Mouse (Mus musculus): ENCODE measurements around the gene Gm973. TPM values are rescaled to one million over a fixed set of nuclear protein-coding genes. Genes with fewer than 3 reads are reported as not detected.

The Gm973 gene
- 1 to 10 TPM in 1 of 2 experiments, not detected in 1; 1.5 TPM for polyA plus RNA-seq (2017; shearing (Covaris generic))

GRCm38 (mm10) chr1:59516026-59516917, at the start of gene Gm973:
Gene Gm973 (plus strand): TSS chr1:59516264.

GRCm38 (mm10) chr1:59482331-59482695, 33.8 kb upstream of the Gm973 start, which contains the start of gene Fzd7:
Gene Fzd7 (plus strand): TSS chr1:59482424.

GRCm38 (mm10) chr1:59670641-59671168, 154.6 kb downstream of the Gm973 start, which contains the start of gene Sumo1:
Gene Sumo1 (minus strand): TSS chr1:59670834.

GRCm38 (mm10) chr1:59684819-59685755, 169.0 kb downstream of the Gm973 start, which contains the start of gene Nop58:
Gene Nop58 (plus strand): TSS chr1:59684971.

Other genes with a start within 250 kb of the Gm973 start
- gene Fzd7, start 33.8 kb upstream of the Gm973 start, polyA plus RNA-seq (2017; shearing (Covaris generic)), result under 1 TPM; 0.20 to 0.93 TPM
- 100 to 1,000 TPM; 353 to 354 TPM for gene Sumo1, start 154.6 kb downstream of the Gm973 start, polyA plus RNA-seq (2017; shearing (Covaris generic))
- gene Nop58, start 168.7 kb downstream of the Gm973 start, polyA plus RNA-seq (2017; shearing (Covaris generic)), result 100 to 1,000 TPM; 145 to 189 TPM
- under 1 TPM; 0.86 to 0.92 TPM for gene Bmpr2, start 247.1 kb downstream of the Gm973 start, polyA plus RNA-seq (2017; shearing (Covaris generic))

Data from activated CD4-positive, CD25-positive, alpha-beta regulatory T cell (primary cell).